Mouse (Mus musculus) ES-E14 (cell line): ENCODE data around the gene Zfr2.

ENCODE experiments used
- CHD2 ChIP-seq: IDR thresholded peaks from 2 replicates; pipeline ENCODE4 v1.6.1; 2014; ENCODE audit warnings: mild to moderate bottlenecking, low read depth, low read length, inconsistent platforms
- HCFC1 ChIP-seq: IDR thresholded peaks from 2 replicates; pipeline ENCODE4 v1.6.1; 2012; ENCODE audit warnings: low read length, inconsistent platforms, borderline replicate concordance; ENCODE audit not compliant: insufficient read depth
- MAFK ChIP-seq: IDR thresholded peaks from 2 replicates; pipeline ENCODE4 v1.6.1; 2014; ENCODE audit warnings: mild to moderate bottlenecking, low read depth, low read length, inconsistent platforms; ENCODE audit not compliant: insufficient read depth
- ZC3H11A ChIP-seq: IDR thresholded peaks from 2 replicates; pipeline ENCODE4 v1.6.1; 2012; ENCODE audit warnings: low read depth, mild to moderate bottlenecking, inconsistent platforms, low read length, borderline replicate concordance
- ZNF384 ChIP-seq: IDR thresholded peaks from 2 replicates; pipeline ENCODE4 v1.6.1; 2012; ENCODE audit warnings: low read depth, low read length, inconsistent platforms

GRCm38 (mm10) chr10:81301321-81301720 lies 68.4 kb downstream of the Zfr2 start:
- TF ChIP-seq HCFC1 (no peak), MAFK (no peak), ZC3H11A (no peak), ZNF384 (no peak), CHD2 (no peak)
